Mouse (Mus musculus) v-Abl transformed pro-B cells (cell line): ENCODE measurements around the gene Tha1.

Source experiments
- in situ Hi-C, 2 experiments: fragments of 400-800 bp; cut with MboI; formaldehyde crosslinking; loops; one replicate each; pipeline ENCODE4 v1.15.1; 2025; ENCODE audit not compliant: unreplicated experiment in 2 of 2

Tha1 gene

GRCm38 (mm10) chr11:117886000-117886399, 12.7 kb upstream of the Tha1 start:
- in situ Hi-C loops, result loop anchor here in 1 of 2 experiments (5.0 kb wide), 1 partner anchor 36 kb away; no protein-coding TSS in a partner anchor

- in situ Hi-C loops, result no loop called here
These were observed 8.9 kb upstream of the Tha1 start for GRCm38 (mm10) chr11:117882208-117882607.

- in situ Hi-C loops, result no loop called here
These were observed 8.5 kb upstream of the Tha1 start for GRCm38 (mm10) chr11:117881787-117882186.

GRCm38 (mm10) chr11:117880977-117881358, 7.7 kb upstream of the Tha1 start:
- in situ Hi-C loops, result no loop called here

DNA sequence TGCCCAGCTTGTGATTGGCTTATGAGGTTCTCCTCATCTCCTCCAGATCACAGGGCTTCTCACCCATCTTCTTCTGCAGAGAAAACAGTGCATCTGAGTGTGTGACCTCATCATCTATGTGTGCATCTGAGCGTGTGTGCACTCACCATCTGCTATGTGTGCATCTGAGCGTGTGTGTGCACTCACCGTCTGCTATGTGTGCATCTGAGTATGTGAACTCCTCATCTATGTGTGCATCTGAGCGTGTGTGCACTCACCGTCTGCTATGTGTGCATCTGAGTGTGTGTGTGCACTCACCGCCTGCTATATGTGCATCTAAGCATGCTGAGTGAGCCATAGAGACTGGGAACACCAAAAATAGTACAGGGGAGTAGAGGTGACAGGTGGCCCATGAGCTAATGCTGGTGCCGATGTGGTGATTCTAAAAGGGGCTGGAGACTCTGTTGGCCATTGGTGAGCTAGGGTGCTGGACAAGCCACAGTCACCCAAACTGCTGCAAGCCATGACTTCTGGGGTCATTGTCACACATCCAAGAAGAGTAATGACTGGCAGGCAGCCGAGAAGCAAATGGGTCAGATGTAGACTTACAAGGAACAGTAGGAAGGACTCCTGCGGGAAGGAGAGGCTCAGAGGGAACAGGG, 7.2 kb upstream of the Tha1 start:
- in situ Hi-C loops, result no loop called here

- in situ Hi-C loops, result loop anchor here (10.0 kb wide), 2 partner anchors 85 to 335 kb away; no protein-coding TSS in a partner anchor
These were observed 6.4 kb upstream of the Tha1 start for GRCm38 (mm10) chr11:117879676-117880075.

GRCm38 (mm10) chr11:117878892-117879291, 5.6 kb upstream of the Tha1 start:
- in situ Hi-C loops, result loop anchor here (10.0 kb wide), 2 partner anchors 86 to 336 kb away; no protein-coding TSS in a partner anchor

DNA sequence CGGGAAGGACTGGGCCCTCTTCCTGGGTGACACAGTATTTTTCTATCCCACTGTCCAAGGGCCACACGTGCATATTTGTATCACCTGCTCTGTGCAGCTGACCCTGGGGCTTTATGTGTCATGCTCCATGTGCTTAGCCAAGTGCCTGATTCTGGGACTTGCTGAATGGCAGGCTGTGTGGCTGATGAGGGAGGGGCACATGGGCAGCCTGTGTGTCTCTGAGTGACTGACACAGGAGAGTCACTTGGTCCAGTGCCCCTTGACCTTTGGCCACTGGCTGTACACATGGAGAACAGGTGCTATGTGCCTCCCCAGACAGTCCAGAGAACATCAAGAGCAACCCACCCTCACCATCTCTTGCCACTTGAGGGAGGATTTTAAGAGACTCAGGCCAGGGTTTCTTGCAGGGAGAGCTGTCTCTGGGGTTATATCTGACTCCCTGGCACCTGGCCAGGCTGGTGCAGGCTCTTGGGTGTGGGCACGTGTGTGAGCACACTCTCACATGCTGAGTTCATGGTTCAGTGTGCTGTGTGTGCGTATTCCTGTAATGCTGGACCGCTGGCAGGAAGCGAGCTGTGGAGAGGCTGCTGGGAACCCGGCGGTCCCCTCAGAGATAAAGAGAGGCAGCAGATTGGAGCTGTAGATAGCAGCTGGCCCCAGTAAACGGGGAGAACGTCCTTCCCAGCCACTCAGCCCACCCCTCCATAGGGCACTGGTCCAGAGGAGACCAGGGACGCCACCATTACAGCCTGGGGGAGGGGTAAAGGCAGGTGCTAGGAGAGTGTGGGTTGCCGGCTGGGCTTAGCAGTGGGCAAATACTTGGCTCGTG, 4.8 kb upstream of the Tha1 start:
- in situ Hi-C loops, result loop anchor here (10.0 kb wide), 2 partner anchors 87 to 337 kb away; no protein-coding TSS in a partner anchor

GRCm38 (mm10) chr11:117875681-117876080, 2.4 kb upstream of the Tha1 start:
- in situ Hi-C loops, result loop anchor here (10.0 kb wide), 2 partner anchors 89 to 339 kb away; no protein-coding TSS in a partner anchor

DNA sequence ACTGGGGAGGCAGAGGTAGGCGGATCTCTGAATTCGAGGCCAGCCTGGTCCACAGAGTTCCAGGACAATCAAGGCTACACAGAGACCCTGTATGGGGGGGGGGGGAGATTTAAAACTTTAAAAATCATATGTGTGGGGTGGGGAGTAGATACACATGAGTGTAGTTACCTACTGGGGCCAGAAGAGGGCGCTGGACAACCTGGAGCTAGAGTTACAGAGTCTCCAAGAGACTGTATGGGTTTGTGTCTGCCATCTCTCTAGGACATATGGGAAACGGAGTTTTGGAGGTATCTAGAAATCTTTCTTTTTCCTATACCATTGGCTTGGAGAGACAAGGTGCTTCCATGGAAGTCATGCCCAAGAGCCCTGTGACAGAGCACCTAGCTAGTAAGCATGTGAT, 1.1 kb upstream of the Tha1 start:
- in situ Hi-C loops, result loop anchor here (5.0 to 25.0 kb wide), 9 partner anchors 90 to 563 kb away; partner anchors contain the start of gene C1qtnf1 (in 1 of the 2)

- in situ Hi-C loops, result loop anchor here (5.0 to 25.0 kb wide), 9 partner anchors 93 to 565 kb away; partner anchors contain the start of gene C1qtnf1 (in 1 of the 2)
These were observed 1.2 kb downstream of the Tha1 start for GRCm38 (mm10) chr11:117871911-117872584.

- in situ Hi-C loops, result loop anchor here (5.0 to 25.0 kb wide), 9 partner anchors 93 to 566 kb away; partner anchors contain the start of gene C1qtnf1 (in 1 of the 2)
These were observed 1.9 kb downstream of the Tha1 start for GRCm38 (mm10) chr11:117871376-117871775.

DNA sequence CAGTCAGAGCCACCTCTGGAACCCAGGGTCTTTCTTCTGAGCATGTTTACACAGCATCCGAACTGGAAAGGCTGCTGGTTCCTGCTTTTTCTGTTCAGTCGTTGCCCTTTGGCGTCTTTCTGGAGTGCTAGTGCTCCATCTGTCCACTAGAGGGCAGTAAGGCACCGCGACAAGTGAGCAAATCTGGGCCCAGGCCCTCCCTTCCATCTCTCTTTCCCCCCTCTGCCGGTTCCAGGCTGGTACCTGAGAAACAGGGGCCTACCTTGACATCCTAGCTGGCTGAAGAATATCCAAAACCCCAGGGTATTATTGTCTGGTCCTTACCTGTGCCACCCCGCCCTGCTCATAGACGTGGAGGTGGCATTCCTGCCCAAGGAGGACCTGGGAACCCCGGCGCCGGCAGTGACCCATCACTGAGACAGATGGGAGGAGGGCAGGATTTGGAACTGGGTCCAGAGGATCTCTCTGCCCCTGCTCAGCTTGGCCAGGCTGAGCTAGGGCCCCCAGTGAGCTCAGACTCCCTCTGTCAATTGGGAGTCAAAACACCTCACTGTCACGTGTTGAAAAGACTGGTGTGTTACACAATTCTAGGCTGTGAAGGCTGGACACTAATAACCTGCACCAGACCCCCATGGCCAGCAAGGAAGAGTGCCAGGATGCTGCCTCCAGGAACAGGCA, 2.5 kb downstream of the Tha1 start:
- in situ Hi-C loops, result loop anchor here (5.0 to 25.0 kb wide), 9 partner anchors 94 to 566 kb away; partner anchors contain the start of gene C1qtnf1 (in 1 of the 2)

DNA sequence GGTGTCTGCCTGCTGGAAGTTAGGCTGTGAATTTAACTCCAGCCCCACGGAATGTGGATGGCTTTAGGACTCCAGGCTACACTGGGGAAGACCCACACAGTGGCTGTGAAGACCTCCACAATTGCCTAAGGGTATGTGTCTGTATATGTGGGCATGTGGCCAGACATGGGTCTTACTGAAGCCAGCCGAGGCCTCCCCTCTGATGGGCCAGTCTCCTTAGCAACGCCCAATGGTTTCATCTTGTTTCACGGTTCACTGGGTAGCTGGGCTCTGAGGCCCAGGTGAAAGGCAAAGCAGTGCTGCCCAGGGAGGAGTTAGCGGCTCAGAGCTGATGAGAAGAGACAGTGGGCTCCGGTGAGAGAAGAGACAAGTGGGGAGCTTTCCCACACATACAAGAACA, 7.3 kb downstream of the Tha1 start:
- in situ Hi-C loops, result loop anchor here (25.0 kb wide), 3 partner anchors 396 to 571 kb away; partner anchors contain the start of gene C1qtnf1 (in 1 of the 2)

- in situ Hi-C loops, result loop anchor here (25.0 kb wide), 3 partner anchors 397 to 572 kb away; partner anchors contain the start of gene C1qtnf1 (in 1 of the 2)
These were observed 8.5 kb downstream of the Tha1 start for GRCm38 (mm10) chr11:117864805-117865204.

GRCm38 (mm10) chr11:117863174-117863856, 10.0 kb downstream of the Tha1 start:
- in situ Hi-C loops, result loop anchor here (25.0 kb wide), 3 partner anchors 399 to 574 kb away; partner anchors contain the start of gene C1qtnf1 (in 1 of the 2)

DNA sequence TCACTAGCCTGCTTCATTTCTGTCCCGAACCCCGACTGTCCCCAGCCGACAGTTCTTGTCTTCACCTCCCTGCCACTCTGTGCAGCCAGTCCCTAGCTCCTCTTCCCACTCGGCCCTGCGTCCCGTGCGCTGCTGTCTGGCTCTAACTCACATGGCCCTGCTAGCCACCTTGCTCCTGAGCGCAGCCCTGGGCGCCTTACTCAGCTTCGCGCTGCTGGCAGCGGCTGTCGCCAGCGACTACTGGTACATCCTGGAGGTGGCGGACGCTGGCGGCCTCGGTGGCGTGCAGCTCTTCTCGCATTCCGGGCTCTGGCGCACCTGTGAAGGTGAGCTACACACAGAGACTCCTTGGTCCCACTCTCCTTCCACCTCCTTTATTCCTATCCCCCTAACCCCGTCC, 12.7 kb downstream of the Tha1 start, which contains the start of gene Tmem235:
TSS of gene Tmem235 (plus strand) at position 152 of the 400 bp plus-strand sequence.
- in situ Hi-C loops, result loop anchor here (25.0 kb wide), 3 partner anchors 402 to 577 kb away; partner anchors contain the start of gene C1qtnf1 (in 1 of the 2)

DNA sequence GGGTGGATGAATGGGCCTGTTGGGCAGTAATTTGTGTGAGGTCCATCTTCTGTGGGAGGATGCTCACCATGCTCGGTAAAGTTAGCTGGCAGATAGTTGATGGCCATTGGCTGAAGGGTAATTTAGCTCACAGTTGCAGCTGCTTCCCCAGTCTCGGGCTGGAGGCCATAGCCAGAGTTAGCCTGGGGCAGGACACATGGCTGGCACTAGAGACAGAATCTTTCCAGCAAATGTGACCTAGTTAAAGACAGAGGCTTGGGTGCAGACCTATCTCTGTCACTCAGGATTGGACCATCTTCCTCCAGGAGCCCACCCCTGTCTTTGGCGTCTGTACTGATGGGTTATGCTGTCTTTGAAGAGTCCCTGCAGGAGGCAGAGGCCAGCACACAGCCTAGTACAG, 14.9 kb downstream of the Tha1 start:
- in situ Hi-C loops, result loop anchor here (25.0 kb wide), 3 partner anchors 404 to 579 kb away; partner anchors contain the start of gene C1qtnf1 (in 1 of the 2)

DNA sequence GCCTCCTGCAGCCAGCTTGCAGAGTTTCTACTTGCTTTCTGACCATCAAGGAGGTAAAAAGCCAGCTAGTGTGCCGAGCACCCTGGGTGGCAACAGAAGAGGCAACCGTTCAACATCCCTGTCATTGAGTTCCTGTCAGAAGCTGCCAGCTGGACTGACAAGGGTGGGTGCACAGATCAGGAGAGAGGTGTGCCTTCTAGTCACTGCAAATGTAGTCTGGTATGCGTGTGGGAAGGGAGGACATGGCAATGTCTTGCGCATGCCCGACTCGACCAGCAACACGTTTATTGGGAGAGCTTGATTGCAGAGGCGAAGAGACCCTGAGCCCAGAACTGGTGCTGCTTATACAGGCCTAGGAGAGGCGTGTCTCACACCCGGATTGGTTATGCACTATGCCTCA, 15.8 kb downstream of the Tha1 start:
- in situ Hi-C loops, result loop anchor here (25.0 kb wide), 3 partner anchors 405 to 580 kb away; partner anchors contain the start of gene C1qtnf1 (in 1 of the 2)
